Mouse (Mus musculus): ENCODE results near the gene B9d1. TPM values are rescaled to one million over a fixed set of nuclear protein-coding genes. Genes with fewer than 3 reads are reported as not detected.

B9d1 gene
- polyA plus RNA-seq, 1 experiment: 16.0 TPM

DNA sequence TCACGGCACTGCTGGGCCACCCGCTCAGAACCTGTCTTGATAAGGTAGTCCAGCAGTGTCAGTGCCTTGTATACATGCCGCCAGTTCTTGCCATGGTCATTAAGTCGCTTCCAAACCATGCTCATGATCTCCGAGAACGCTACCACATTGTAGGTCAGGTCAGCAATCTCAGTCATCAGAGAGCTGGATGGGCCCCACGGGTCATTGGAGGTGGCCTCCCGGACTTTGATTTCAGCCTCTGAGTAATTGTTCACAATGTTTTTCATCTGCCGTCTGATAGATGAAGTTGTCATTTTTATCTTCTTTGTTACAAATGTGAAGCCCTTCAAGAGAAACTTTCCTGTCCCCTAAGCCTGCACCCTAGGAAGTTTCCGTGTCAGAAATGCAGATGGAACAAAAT is 41.5 kb downstream of the B9d1 start:
- H3K27ac ChIP-seq (ENCODE audit: control insufficient read depth, insufficient read depth, low read length): no peak overlapping the region
- H3K27me3 ChIP-seq (ENCODE audit: control insufficient read depth, insufficient read depth, low read length): no peaks in the 10 kb centered on the region
- DNase-seq: no peak
- no peak for TF ChIP-seq POLR2A (IDR thresholded peaks at IDR 0.05; ENCODE audit: control insufficient read depth, extremely low read depth, insufficient read depth, low read length, poor library complexity)
- no peak for TF ChIP-seq CTCF (IDR thresholded peaks at IDR 0.05; ENCODE audit: borderline replicate concordance, control insufficient read depth, extremely low read depth, insufficient read depth, low read length, poor library complexity)
- H3K36me3 ChIP-seq (ENCODE audit: control insufficient read depth, insufficient read depth, low read length): no peaks in the 10 kb centered on the region
- H3K4me3 ChIP-seq (ENCODE audit: control insufficient read depth, insufficient read depth, low read length): no peak overlapping the region
- H3K4me1 ChIP-seq (replicated peaks; ENCODE audit: control insufficient read depth, insufficient read depth, low read length): no peaks in the 10 kb centered on the region
- 89% methylated on average over 10 of the region's 10 CpGs for WGBS

DNA sequence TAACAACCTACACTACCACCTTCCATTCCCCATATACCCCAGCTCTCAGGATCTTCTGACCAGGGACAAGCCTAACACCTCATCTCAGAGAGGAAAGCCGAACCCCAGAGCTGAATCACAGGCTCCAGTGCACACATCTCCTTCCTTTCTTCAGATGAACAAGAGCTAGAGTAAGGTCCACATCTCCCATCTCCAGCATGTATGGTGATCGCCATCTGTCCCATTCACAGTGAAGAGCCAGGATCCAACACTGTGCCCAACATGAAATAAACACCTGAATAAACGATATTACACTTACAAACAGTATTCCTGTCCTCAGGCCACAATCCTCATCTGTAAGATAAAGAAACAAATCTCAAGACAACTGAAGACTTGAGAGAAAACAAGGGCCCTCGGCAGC is 42.8 kb downstream of the B9d1 start:
- Histone ChIP-seq H3K4me1 (replicated peaks; ENCODE audit: control insufficient read depth, insufficient read depth, low read length) (no peaks in the 10 kb centered on the region), H3K36me3 (ENCODE audit: control insufficient read depth, insufficient read depth, low read length) (no peaks in the 10 kb centered on the region), H3K27me3 (ENCODE audit: control insufficient read depth, insufficient read depth, low read length) (no peaks in the 10 kb centered on the region), H3K4me3 (ENCODE audit: control insufficient read depth, insufficient read depth, low read length) (no peak overlapping the region), H3K27ac (ENCODE audit: control insufficient read depth, insufficient read depth, low read length) (no peak overlapping the region)
- 90% methylated on average over 4 of the region's 4 CpGs for WGBS
- no peak for TF ChIP-seq POLR2A (IDR thresholded peaks at IDR 0.05; ENCODE audit: control insufficient read depth, extremely low read depth, insufficient read depth, low read length, poor library complexity)
- TF ChIP-seq CTCF (IDR thresholded peaks at IDR 0.05; ENCODE audit: borderline replicate concordance, control insufficient read depth, extremely low read depth, insufficient read depth, low read length, poor library complexity): no peak
- DNase-seq: no peak

DNA sequence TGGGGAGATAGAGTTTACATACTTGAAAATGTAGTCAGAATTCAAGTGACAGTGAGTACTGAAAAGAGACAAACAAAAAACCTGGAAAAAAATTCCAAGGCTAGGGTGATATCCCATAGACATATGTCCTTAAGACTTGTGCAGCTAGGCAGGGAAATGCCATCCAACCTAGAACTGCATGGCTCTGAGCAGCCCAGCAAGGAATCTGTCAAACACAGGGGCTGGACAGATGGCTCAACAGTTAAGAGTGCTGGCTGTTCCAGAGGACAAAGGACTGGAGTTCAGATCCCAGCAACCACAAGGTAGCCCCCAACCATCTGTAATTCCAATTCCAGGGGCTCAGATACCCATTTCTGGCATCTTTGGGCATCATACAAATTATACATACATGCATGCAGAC is 45.7 kb downstream of the B9d1 start:
- Histone ChIP-seq H3K27me3 (ENCODE audit: control insufficient read depth, insufficient read depth, low read length) (no peaks in the 10 kb centered on the region), H3K27ac (ENCODE audit: control insufficient read depth, insufficient read depth, low read length) (no peak overlapping the region), H3K36me3 (ENCODE audit: control insufficient read depth, insufficient read depth, low read length) (no peaks in the 10 kb centered on the region), H3K4me3 (ENCODE audit: control insufficient read depth, insufficient read depth, low read length) (no peak overlapping the region), H3K4me1 (replicated peaks; ENCODE audit: control insufficient read depth, insufficient read depth, low read length) (no peaks in the 10 kb centered on the region)
- TF ChIP-seq CTCF (IDR thresholded peaks at IDR 0.05; ENCODE audit: borderline replicate concordance, control insufficient read depth, extremely low read depth, insufficient read depth, low read length, poor library complexity) (no peak), POLR2A (IDR thresholded peaks at IDR 0.05; ENCODE audit: control insufficient read depth, extremely low read depth, insufficient read depth, low read length, poor library complexity) (no peak)
- DNase-seq: no peak

DNA sequence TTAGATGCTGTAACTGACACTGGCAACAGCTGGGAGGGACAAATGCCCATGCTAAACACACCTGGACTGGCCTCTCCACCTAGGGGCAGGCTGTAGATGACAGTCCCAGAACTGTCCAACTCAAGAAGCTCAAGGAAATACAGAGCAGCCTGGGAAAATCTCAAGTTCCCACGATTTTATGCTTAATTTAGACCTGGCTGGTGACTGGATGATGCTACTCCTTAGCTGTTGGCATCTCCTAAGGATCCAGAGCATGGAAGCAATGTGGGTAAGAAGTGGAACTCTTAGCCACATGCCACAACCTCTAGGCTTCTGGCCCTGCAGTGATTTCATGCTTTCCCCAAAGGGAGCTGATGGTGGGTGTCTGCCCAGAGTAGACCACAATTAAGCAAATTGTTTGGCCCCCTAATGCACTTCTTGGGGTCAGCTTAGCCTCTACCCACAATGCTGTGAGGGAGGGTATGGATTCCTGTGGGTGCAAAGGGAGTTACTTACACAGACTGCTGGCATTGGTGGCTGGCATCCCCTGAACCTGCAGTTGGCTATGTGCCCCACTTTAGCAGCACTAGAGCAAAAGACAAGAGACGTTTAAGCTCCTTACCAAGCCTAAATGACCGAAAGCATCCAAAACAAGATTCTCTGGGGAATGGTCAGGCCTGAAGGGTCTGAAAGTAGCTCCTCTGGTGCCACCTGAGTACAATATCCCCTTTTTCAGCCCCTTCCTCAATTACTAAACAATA is 48.2 kb downstream of the B9d1 start:
- TF ChIP-seq POLR2A (IDR thresholded peaks at IDR 0.05; ENCODE audit: control insufficient read depth, extremely low read depth, insufficient read depth, low read length, poor library complexity): no peak
- no peak for TF ChIP-seq CTCF (IDR thresholded peaks at IDR 0.05; ENCODE audit: borderline replicate concordance, control insufficient read depth, extremely low read depth, insufficient read depth, low read length, poor library complexity)
- Histone ChIP-seq H3K4me3 (ENCODE audit: control insufficient read depth, insufficient read depth, low read length) (no peak overlapping the region), H3K4me1 (replicated peaks; ENCODE audit: control insufficient read depth, insufficient read depth, low read length) (no peaks in the 10 kb centered on the region), H3K27ac (ENCODE audit: control insufficient read depth, insufficient read depth, low read length) (no peak overlapping the region), H3K36me3 (ENCODE audit: control insufficient read depth, insufficient read depth, low read length) (no peaks in the 10 kb centered on the region), H3K27me3 (ENCODE audit: control insufficient read depth, insufficient read depth, low read length) (no peaks in the 10 kb centered on the region)
- WGBS: 71% methylated on average over 3 of the region's 3 CpGs
- no peak for DNase-seq

DNA sequence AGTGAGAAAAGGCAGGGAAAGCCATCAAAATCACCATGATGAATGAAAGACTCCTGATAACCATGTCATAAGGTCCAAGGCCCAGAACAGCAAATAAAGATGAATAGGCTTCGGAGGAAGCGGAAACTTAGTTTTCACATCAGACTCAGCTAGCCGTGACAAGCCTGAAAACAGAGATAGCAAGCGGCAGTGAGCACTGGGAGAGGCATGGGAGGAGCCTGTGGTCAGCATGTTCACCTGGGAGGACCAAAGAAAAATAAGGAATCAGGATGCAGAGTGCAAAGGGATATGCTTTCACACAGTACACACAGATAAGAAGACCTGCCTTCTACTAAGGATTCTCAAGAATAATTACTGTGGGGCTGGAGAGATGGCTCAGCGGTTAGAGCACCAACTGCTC is 54.6 kb downstream of the B9d1 start:
- no peaks in the 10 kb centered on the region for H3K4me1 ChIP-seq (replicated peaks; ENCODE audit: control insufficient read depth, insufficient read depth, low read length)
- H3K36me3 ChIP-seq (ENCODE audit: control insufficient read depth, insufficient read depth, low read length): no peaks in the 10 kb centered on the region
- WGBS: 83% methylated on average over 5 of the region's 5 CpGs
- TF ChIP-seq POLR2A (IDR thresholded peaks at IDR 0.05; ENCODE audit: control insufficient read depth, extremely low read depth, insufficient read depth, low read length, poor library complexity) (no peak), CTCF (IDR thresholded peaks at IDR 0.05; ENCODE audit: borderline replicate concordance, control insufficient read depth, extremely low read depth, insufficient read depth, low read length, poor library complexity) (no peak)
- no peak overlapping the region for H3K4me3 ChIP-seq (ENCODE audit: control insufficient read depth, insufficient read depth, low read length)
- no peaks in the 10 kb centered on the region; the same call in 1 of the 2 replicates for H3K27me3 ChIP-seq (ENCODE audit: control insufficient read depth, insufficient read depth, low read length)
- no peak for DNase-seq
- H3K27ac ChIP-seq (ENCODE audit: control insufficient read depth, insufficient read depth, low read length): no peak overlapping the region

DNA sequence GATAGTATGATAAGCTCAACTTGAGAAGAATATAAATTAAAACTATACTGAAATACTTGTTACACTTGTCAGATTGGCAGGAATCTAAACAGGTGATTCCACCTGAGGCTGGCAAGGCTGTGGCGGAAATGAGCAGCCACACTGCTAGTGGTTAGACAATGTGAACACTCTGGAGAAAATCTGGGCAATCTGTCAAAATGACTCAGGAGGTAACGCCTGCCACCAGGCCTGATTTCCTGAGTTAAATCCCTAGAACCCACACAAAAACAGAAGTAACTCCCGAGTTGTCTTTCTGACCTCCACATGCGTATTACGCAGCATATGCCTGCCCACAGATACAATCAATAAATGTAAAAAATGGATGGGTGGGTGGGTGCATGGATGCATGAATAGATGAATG is 57.5 kb downstream of the B9d1 start:
- no peak overlapping the region for H3K4me3 ChIP-seq (ENCODE audit: control insufficient read depth, insufficient read depth, low read length)
- TF ChIP-seq CTCF (IDR thresholded peaks at IDR 0.05; ENCODE audit: borderline replicate concordance, control insufficient read depth, extremely low read depth, insufficient read depth, low read length, poor library complexity) (no peak), POLR2A (IDR thresholded peaks at IDR 0.05; ENCODE audit: control insufficient read depth, extremely low read depth, insufficient read depth, low read length, poor library complexity) (no peak)
- no peak for DNase-seq
- no peaks in the 10 kb centered on the region for H3K36me3 ChIP-seq (ENCODE audit: control insufficient read depth, insufficient read depth, low read length)
- H3K4me1 ChIP-seq (replicated peaks; ENCODE audit: control insufficient read depth, insufficient read depth, low read length): no peaks in the 10 kb centered on the region
- 6% methylated on average over 5 of the region's 5 CpGs for WGBS
- no peak overlapping the region for H3K27ac ChIP-seq (ENCODE audit: control insufficient read depth, insufficient read depth, low read length)
- no peaks in the 10 kb centered on the region; the same call in 1 of the 2 replicates for H3K27me3 ChIP-seq (ENCODE audit: control insufficient read depth, insufficient read depth, low read length)

Other genes with a start within 250 kb of the B9d1 start
- gene Aldh3a2, start 237.7 kb upstream of the B9d1 start, polyA plus RNA-seq (2012; rRNA removed): 89.9 and 92.7 TPM in 2 replicates
- 0.51 and 0.67 TPM in 2 replicates for gene Slc47a2, start 162.3 kb upstream of the B9d1 start, polyA plus RNA-seq (2012; rRNA removed)
- gene Slc47a1, start 126.8 kb upstream of the B9d1 start, polyA plus RNA-seq (2012; rRNA removed): 1.5 and 3.4 TPM in 2 replicates
- 0.12 and 0.13 TPM in 2 replicates for gene Rnf112, start 51.0 kb upstream of the B9d1 start, polyA plus RNA-seq (2012; rRNA removed)
- gene Mfap4, start 19.7 kb upstream of the B9d1 start, polyA plus RNA-seq (2012; rRNA removed): 20.0 and 21.9 TPM in 2 replicates
- gene Mapk7, start 10.7 kb upstream of the B9d1 start, polyA plus RNA-seq (2012; rRNA removed): 63.8 and 71.8 TPM in 2 replicates
- 5.7 and 7.3 TPM in 2 replicates for gene Epn2, start 74.5 kb downstream of the B9d1 start, polyA plus RNA-seq (2012; rRNA removed)
- gene Grap, start 148.1 kb downstream of the B9d1 start, polyA plus RNA-seq (2012; rRNA removed): 119 and 124 TPM in 2 replicates
- 8.9 and 9.5 TPM in 2 replicates for gene Fam83g, start 178.9 kb downstream of the B9d1 start, polyA plus RNA-seq (2012; rRNA removed)
- gene Slc5a10, start 215.7 kb downstream of the B9d1 start, polyA plus RNA-seq (2012; rRNA removed): 0.27 and 0.36 TPM in 2 replicates

Measured in thymus, adult 2 months (tissue).